Mouse (Mus musculus) cerebellum, postnatal 10 days (tissue): ENCODE data around the gene Ezh1.
A peak's percentile ranks its signal among the peaks of the same experiment; 100 is the strongest.

Experiments used
- DNase-seq, 2 experiments: peaks; one replicate each; pipeline ENCODE4 v3.0.0; 2021; ENCODE audit warnings: mixed read lengths in 2 of 2

Gene Ezh1

DNA sequence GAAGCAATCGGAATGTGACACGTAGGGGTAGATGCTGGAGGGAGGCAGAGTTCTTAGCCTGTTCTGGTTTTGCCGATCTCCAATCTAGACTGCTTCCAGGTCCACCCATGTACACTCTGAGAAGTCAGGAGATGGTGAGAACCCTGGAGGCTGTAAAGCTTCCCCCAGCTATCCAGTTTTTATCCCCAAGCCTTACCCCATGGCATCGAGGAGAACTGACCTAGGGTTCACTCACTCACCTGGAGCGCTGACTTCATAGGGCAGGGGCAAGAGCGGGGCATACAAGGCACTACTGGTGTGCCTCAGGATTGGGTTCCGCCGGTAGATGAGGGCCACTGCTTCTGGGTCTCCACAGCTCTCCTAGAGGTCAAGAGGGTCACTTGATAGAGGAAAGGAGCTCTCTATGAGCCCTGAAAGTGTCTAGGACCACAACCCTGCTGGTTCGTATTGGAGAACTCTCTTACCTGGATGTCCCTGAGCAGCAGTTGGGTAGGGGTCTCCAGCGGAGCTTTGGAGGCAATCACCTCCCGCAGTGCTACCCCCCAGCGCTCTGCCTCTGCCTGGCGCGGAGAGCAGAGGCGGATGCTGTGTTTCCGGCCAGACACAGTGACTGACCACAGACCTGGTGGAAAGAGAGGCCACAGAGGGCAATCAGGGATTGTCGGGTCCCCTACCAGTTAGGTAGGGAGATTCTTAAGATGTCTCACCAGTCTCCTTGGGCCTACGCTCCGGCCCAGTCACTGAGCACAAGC is 58.9 kb downstream of the Ezh1 start:
- DNase-seq: peak in 1 of 2 experiments; percentile 15

DNA sequence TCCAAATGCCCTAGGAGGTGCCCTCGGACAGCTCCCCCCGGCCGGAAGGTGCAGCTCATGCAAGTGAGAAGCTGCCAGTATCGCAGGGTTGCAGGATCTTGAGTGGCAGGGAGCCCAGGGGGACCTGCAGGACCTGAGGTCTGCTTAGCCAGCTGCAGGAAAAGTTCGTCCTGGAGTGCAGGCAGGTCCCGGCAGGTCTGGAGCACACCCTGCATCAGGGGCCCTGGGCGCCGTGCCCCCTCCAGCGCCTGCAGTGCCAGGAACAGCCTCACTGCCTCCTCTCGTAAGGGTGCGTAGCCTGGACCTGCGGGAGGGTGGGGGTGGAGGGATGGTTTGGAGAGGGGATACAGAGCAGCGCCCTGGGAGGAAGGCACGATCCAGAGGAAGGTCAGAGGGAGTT is 59.9 kb downstream of the Ezh1 start:
- peak in 1 of 2 experiments; percentile 15 for DNase-seq

DNA sequence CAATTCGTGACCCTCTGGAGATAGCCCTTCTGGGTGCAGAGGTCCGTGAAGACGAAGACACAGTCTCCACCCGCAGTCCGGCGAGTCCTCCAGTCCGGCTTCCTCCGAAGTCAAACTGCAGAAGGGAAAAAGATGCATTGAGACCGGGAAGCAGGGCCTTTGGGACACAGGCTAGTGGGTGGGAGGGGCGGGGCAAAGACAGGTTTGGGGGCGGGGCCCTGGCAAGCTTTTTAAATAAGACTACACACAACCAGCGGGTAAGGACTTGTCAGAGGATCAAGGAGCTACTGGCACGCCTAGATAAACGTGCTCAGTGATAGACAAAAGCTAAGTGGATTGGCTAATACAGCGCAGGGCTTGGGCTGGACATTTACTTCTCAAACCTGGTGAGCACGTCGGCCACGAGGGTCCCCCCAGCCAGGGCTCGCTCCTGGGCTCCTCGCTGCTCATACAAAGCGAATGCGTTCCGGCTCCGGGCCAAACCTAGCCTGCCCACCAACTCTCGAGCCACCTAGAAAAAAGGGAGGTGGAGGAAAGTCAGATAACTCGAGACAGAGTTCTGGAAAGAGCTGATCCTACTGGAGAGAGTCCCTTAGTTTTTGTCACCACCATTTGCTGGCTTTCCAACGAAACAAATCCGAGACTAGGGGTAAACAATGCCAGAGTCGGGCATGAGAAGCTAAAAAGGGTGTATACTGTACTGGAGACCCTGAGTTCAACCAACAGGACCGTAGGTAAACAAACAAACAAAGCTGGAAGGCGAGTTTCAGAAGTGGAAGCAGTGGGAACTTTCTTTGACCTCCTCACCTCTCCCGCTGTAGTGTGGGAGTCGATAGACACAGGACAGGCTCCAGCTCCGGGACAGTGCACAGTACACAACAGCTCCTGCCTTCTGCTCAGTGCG is 61.3 kb downstream of the Ezh1 start:
- DNase-seq: peak in 1 of 2 experiments; percentile 36

DNA sequence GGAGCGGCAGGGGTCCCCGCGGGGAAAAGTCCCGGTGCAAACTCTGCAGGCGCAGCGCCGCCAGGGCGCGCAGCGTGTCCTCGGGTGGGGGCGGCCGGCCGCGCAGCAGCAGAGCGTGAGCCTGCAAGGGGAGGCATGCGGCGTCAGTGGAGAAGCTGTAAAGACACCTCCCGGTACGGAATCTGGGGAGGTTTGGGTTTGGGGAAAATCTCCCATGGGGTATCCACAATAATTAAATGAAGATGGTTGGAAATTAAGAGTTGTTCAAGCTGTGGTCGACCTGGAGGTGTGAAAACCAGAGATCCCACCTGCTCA is 62.0 kb downstream of the Ezh1 start:
- DNase-seq: peak in 1 of 2 experiments; percentile 22

DNA sequence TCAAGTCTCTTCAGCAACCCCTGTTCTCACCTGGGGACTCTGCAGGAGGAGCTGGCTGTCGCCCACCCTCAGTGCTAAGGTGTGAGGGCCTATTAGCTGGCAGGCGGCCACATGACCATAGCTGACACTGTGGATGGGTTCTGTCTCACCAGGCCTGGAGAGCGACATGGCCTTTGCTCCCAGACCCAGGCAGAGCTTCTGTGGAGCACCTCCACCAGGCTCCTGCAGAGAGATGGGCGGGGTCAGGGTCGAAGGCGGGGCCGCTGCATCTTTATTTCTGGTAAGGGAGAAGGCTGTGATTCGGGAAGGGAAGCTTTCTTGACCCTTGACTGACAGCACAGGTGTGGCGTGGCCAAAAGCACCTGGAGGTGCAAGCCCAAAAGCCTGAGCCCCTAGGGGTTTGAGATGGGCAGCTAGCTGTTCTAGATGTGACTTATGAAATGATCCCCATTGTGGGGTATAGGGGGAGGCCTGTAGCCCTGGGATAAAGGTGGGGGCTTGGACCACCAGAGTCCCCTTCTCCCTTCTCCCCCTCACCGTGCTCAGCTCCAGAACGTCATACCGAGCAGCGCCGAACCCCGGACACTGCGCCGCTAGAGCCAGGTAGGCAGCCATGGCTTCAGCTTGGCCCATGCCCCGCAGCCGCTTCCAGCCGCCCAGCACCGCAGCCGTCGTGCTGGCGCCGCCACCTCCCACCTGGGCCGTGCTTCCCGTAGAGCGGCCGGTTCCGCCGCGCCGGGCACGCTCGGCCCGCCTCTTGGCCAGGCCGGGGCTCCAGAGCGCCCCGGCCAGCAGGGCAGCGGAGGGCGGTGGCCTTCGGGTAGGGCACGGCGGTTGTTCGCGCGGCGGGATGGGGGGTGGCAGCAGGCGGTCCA is 62.5 kb downstream of the Ezh1 start:
- DNase-seq: peak; percentile 47 to 50

DNA sequence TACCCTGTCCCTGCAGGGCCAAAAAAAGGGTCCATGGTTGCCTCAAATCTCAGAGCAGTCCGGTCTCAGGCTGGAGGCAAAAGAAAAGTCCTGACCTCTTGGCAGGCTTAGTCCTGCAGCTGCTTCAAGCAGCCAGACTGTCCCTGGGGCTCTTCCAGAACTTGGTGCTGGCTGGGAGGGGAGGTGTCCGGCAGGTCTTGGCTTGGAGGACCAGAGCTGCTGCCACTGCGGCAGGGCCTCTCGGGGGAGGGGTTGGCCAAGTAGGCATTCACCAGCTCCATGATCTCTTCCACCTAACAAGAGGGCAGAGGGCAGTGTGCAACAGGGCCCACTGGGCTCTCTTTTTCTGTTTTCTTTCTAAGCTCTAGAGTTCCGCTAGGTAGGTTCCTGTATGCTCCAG is 63.5 kb downstream of the Ezh1 start:
- DNase-seq: peak; percentile 45 to 64

DNA sequence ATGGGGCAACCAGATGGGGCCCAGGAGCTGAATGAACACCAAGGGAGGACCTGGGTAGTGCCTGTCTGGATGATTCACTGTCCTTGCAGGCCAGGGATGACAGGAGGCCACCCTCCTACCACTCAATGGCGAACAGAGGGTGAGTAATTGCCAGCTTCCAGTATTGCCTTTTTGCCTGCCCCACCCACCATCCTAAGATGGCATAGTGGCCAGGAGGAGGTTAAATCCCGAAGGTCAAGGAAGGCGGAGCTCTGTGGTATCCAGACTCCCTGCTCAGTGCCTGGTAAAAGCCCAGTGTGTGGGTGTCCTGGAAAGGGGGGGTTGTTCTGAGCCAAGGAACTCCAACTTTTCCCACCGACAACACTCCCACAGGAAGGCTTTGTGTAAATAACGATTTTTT is 64.0 kb downstream of the Ezh1 start:
- DNase-seq: peak in 1 of 2 experiments; percentile 8

DNA sequence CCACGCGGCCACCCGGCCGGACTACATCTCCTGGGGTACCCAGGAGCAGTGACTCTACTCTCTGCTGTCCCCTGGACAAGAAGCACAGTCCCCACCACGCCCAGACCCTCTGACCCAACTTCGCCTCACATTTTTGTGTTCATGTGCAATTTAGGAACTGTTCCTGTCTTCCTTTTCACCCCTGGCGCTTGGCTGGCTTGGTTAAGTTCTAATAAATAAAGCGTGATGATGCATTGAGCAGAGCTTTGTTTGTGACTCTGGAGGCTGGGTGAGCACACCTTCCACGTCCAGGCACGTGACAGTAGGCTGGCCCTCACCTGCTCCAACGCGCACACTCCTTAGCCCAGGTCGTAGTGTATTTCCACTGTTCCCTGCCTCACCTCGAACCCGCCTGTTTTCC is 64.7 kb downstream of the Ezh1 start:
- DNase-seq: no peak

DNA sequence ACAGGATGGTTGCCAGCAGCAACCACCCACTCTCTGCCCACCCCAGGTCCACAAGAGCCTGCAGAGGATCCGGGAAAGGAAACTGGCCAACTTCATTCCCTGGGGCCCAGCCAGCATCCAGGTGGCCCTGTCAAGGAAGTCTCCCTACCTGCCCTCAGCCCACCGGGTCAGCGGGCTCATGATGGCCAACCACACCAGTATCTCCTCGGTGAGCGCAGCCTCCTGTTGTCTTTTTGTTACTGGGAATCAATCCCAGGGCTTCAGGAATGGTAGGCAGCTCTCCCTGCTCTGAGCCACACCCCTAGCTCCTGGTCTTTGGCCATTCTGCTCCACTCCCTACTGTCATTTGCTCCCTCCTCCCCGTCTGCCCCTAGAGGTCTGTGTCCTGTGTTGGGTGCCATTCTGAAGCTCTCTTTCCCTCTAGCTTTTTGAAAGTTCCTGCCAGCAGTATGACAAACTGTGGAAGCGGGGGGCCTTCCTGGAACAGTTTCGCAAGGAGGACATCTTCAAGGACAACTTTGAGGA is 65.2 kb downstream of the Ezh1 start:
- peak in 1 of 2 experiments; percentile 19 for DNase-seq

DNA sequence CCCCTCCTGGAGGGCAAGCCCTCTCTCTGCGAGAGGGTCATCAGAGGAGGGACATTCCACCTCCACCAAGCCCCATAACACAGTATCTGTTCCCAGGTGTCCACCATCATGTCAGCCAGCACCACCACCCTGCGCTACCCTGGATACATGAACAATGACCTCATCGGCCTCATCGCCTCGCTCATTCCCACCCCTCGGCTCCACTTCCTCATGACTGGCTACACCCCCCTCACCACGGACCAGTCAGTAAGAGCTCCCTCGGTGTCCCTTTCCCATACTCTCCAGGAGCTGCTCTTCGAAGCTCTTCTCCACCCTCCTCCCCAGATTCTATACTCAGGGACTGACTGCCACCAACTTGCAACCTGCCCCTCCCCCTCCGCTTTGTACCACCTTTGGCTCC is 66.1 kb downstream of the Ezh1 start:
- peak in 1 of 2 experiments; percentile 19 for DNase-seq

DNA sequence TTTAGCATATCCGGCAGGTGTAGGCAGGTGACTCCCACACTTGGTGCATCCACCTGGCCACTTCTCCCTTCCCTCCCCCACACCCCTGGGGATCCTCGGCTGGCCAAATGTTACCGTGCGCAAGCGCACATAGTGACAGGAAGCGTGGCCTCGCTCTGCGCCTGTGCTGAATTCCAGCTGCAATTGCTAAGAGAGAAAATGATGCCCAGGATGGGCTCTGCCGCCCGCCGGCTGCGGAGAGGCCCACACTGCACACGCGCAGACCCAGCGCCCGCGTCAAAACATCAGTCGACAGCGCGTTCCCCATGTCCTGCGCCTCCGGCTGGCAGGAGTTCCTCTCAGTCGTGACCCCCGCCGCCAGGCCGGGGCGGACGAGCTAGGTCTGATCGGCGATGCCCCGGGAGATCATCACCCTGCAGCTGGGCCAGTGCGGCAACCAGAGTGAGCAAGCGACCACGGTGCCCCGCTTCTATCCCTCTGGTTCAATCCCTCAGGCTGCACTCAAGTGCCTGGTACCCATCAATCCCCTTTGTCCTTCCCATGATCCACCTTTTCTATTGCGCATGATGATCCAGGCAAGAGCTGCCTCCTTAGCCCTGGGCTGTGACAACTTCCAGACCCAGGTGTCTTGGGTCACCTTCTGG is 70.4 kb downstream of the Ezh1 start, which contains the start of gene Tubg2:
Gene Tubg2 (plus strand): TSS at position 180 of the 644 bp plus-strand sequence.
- DNase-seq: peak; percentile 87

DNA sequence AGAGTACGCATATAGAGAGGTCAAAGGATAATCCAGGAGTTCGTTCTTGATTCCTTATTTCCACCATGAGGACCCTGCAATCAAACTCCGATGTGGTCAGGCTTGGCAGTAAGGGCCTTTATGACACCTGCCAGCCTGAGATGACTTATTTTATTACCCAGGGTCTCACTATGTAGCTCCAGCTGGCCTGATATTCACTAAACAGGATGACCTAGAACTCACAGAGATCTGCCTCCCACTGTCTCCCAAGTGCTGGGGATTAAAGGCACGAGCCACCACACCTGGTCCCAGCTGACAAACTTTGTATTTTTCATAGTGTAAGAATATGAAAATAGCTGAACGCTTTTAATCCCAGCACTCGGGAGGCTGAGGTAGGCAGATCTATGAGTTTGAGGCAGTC is 71.1 kb downstream of the Ezh1 start:
- no peak for DNase-seq

DNA sequence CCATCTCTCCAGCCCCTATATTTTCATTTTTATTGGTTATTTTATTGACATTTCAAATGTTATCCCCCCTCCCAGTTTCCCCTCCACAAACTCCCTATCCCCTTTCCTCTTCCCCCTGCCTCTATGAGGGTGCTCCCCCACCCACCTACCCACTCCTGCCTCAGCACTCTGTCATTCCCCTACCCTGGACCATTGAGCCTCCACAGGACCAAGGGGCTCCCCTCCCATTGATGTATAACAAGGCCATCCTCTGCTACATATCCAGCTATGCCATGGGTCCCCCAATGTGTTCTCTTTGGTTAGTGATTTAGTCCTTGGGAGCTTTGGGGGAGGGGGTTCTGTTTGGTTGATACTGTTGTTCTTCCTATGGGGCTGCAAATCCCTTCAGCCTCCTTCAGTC is 71.6 kb downstream of the Ezh1 start:
- DNase-seq: no peak

DNA sequence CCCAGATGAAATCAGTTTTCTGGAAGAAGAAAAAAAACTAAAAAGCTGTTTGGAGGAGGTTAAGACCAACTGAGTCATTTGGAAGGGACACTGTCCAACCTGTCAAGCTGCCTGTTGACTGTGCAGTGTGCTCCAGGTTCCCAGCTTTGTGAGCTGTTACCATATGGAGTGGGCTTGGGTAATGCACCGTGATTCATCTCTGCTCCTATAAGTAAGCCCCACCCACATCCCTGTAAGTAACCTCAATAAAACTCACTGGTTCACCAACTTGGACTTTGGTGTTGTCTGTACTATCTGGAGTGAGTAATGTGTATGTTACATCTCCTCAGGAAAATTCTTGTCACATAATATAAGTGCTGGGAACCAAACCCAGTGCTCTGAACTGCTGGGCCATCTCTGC is 73.4 kb downstream of the Ezh1 start:
- DNase-seq: no peak

DNA sequence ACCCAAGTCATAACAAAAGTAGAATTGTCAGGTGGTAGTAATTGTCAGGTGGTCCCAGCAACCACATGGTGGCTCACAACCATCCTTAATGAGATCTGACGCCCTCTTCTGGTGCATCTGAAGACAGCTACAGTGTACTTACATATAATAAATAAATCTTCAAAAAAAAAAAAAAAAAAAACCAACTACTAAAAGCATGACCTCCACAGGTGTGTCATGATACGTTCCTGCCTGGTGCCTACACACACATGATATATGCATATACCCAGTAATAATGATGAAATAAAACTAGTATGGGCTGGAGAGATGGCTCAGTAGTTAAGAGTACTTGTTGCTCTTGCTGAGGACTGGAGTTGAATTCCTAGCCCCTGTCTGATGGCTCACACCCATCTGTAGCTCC is 75.2 kb downstream of the Ezh1 start:
- DNase-seq: no peak

DNA sequence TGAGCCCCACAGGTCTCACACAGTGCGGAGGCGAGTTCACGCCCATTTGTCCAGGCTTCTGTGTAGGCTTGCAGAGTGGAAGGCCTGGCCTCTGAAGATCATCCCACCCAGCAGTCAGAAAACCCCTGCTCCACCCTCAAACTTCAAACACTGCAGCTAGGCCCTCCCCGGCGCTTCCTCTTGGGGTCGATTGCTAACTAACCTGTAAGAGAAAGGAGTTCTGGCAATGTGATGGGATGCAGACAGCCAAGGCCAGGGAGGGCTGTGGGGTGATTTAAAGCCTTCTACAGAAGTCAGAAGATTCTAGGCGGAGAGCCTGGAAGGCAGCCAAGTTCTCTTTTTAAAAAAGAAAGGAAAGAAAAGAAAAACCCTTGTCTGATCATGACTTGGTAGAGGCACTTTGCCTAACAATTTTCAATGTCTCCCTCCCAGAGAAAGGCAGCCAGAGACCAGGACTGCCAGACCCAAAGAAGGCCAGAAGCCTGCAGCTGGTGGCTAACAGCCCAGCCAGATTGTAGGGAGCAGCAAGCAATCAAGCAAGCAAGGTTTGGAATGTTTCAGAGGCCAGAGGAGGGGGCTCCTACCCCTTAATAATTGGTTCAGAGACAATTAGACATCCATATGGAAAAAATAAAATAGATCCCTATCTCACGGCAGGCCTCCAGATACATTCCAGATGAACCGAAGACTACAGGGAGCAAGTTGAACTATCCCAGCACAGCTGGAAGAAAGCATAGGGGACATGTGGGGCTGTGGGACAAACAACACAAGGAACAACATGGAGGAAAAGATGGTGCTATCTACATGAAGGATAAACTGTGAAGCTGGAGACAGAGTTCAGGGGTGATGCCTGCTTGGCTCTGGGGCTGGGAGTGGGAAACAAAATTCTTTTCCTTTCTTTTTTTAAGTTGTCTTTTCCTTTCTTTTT is 76.8 kb downstream of the Ezh1 start:
- DNase-seq: peak in 1 of 2 experiments; percentile 22

DNA sequence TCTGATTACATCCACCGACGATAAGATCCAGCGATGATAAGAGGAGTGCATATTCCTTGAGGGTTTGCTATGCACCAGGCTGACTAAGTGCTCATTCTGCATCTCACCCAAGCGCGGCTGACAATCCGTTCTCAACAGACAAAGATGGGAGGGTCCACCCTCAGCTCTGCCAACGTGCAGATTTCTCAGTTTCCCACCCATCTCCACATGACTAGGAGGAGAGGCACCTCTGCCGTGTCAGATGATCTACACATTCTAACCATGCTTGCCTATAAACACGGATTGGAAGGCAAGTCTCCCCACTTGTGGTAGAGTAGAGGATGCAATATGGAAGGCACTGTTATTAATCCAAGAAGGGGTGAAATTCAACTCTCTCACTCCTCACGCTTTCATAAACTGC is 77.5 kb downstream of the Ezh1 start:
- no peak for DNase-seq

DNA sequence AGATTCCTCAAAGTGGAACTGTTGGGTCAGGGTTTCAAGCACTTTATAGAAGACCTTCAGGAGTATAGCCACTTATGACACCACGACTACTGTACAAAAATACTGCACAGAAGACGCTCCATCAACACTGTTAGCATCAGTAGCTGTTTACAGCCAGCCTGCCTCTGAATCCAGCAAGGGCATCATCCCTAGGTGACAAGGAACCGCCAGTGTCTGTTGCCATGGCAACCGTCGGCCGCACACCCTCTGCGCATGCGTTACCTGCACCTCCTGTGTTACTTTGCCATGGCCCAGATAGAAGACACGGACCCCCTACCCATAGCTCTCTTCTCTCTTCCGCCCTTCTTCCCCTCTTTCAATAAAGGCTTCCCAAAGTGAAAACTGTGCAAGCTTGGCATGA is 79.9 kb downstream of the Ezh1 start:
- DNase-seq: peak; percentile 83 to 84

DNA sequence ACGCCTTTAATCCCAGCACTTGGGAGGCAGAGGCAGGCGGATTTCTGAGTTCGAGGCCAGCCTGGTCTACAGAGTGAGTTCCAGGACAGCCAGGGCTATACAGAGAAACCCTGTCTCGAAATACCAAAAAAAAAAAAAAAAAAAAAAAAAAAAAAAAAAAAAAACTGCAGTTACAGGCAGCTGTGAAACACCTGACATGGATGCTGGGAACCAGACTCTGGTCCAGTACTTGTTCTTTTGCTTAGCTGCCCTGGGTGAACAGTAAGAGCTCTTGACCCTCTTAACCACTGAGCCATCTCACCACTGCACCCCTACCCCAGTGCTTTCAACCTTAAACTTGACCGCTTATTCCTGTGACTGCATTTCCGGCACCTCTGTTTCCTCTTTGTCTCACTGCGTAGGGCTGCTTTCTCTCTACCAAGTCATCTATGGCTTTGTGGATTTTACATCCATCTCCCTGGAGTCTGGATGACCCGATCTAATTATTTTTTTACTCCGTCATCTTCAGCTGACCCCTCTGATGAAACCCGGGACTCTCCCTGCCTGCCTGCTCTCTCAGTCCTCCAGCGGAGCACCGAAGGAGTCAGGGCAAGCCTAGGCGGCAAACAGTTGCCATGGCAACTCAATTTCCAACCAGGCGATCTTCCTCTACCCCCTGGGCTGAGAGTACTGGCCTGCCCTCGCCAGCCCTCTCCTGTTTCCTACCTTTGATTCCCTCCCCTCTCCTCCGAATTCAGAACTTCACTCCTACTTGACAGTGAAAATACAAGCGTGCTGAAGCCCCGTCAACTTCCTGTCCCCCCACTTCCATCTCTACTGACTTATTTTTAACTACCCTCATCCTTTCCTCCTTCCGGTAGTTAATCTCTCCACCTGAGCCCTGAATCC is 82.7 kb downstream of the Ezh1 start:
- DNase-seq: peak; percentile 71 to 77
